Mouse (Mus musculus) left cerebral cortex, adult 11 months (tissue): ENCODE data around the gene 1700088E04Rik.

Source experiments
- DNase-seq: peaks from one replicate; pipeline ENCODE4 v3.0.0; 2022; ENCODE audit warnings: low spot score

Gene 1700088E04Rik

GRCm38 (mm10) chr15:79140866-79141565 is at the start of gene 1700088E04Rik, which contains the start of gene Polr2f:
Gene 1700088E04Rik, minus strand, starts transcription at chr15:79141253.
Gene Polr2f, plus strand, starts transcription at chr15:79141009.
- DNase-seq: peak; percentile 91

- DNase-seq: no peak
Measured at GRCm38 (mm10) chr15:79187819-79188218, 46.8 kb upstream of the 1700088E04Rik start.

GRCm38 (mm10) chr15:79185213-79185612 is 44.2 kb upstream of the 1700088E04Rik start:
- DNase-seq: no peak

- DNase-seq: no peak
Measured at GRCm38 (mm10) chr15:79176905-79177304, 35.9 kb upstream of the 1700088E04Rik start.

GRCm38 (mm10) chr15:79166712-79167111 is 25.7 kb upstream of the 1700088E04Rik start:
- DNase-seq: no peak

- DNase-seq: no peak
Measured at GRCm38 (mm10) chr15:79165140-79165539, 24.1 kb upstream of the 1700088E04Rik start, which contains the start of gene Sox10. Gene Sox10, minus strand, starts transcription at chr15:79165240.

- DNase-seq: no peak
Measured at GRCm38 (mm10) chr15:79164251-79164650, 23.2 kb upstream of the 1700088E04Rik start.

- DNase-seq: no peak
Measured at GRCm38 (mm10) chr15:79162822-79163221, 21.8 kb upstream of the 1700088E04Rik start.

GRCm38 (mm10) chr15:79162301-79162700 is 21.2 kb upstream of the 1700088E04Rik start:
- no peak for DNase-seq

- no peak for DNase-seq
Measured at GRCm38 (mm10) chr15:79155572-79155971, 14.5 kb upstream of the 1700088E04Rik start.

GRCm38 (mm10) chr15:79152709-79153108 is 11.7 kb upstream of the 1700088E04Rik start:
- DNase-seq: no peak

- no peak for DNase-seq
Measured at GRCm38 (mm10) chr15:79151881-79152280, 10.8 kb upstream of the 1700088E04Rik start.

- peak; percentile 61 for DNase-seq
Measured at GRCm38 (mm10) chr15:79148533-79148932, 7.5 kb upstream of the 1700088E04Rik start.

- no peak for DNase-seq
Measured at GRCm38 (mm10) chr15:79145522-79145921, 4.5 kb upstream of the 1700088E04Rik start.

- DNase-seq: no peak
Measured at GRCm38 (mm10) chr15:79144021-79144420, 3.0 kb upstream of the 1700088E04Rik start.

GRCm38 (mm10) chr15:79143316-79143715 is 2.3 kb upstream of the 1700088E04Rik start:
- DNase-seq: no peak

GRCm38 (mm10) chr15:79141566-79141917 is 489 bp upstream of the 1700088E04Rik start:
- no peak for DNase-seq

- no peak for DNase-seq
Measured at GRCm38 (mm10) chr15:79139640-79140039, 1.4 kb downstream of the 1700088E04Rik start.

- no peak for DNase-seq
Measured at GRCm38 (mm10) chr15:79135783-79136575, 5.1 kb downstream of the 1700088E04Rik start.

GRCm38 (mm10) chr15:79135332-79135731 is 5.7 kb downstream of the 1700088E04Rik start:
- DNase-seq: no peak

- DNase-seq: no peak
Measured at GRCm38 (mm10) chr15:79134496-79135270, 6.4 kb downstream of the 1700088E04Rik start.

GRCm38 (mm10) chr15:79133191-79133661 is 7.8 kb downstream of the 1700088E04Rik start:
- no peak for DNase-seq
